Mouse (Mus musculus) T-helper 1 cell (primary cell): ENCODE results near the gene Rtf1.

Source experiments
- in situ Hi-C: fragments of 300-600 bp; cut with MboI, MseI; formaldehyde crosslinking; loops from one replicate; pipeline ENCODE4 v1.15.1; 2025; ENCODE audit warnings: high pct_unique_total_duplicates

The Rtf1 gene

DNA sequence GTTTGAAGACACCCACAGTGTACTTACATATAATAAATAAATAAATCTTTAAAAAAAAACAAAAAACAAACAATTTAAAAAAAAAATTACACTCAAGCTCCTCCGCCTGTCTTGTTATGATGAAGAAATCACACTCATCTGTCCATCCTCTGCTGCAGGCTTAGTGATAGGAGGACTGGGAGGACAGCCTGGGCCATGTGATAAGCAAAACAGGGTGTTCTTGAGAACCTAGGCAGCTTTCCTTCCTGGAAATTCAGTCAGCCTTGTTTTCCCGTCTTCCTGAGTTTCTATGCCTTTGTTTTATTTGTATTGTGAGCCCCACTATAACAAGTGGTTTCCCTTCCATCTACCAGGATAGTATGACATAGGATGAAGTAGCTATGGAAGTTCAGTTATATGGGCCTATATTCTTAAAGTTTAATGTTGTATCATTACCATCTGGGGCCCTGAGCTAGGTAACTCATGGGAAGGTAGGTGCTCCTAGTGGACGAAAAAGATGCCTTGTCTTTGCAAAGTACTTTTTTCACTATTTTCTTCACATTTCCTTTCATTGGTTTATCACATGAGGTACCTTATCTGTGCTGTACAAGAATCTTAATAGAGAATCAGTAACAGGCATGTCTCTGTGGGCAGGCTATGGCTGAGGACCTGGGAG is 53.0 kb downstream of the Rtf1 start:
- in situ Hi-C loops, result no loop called here

DNA sequence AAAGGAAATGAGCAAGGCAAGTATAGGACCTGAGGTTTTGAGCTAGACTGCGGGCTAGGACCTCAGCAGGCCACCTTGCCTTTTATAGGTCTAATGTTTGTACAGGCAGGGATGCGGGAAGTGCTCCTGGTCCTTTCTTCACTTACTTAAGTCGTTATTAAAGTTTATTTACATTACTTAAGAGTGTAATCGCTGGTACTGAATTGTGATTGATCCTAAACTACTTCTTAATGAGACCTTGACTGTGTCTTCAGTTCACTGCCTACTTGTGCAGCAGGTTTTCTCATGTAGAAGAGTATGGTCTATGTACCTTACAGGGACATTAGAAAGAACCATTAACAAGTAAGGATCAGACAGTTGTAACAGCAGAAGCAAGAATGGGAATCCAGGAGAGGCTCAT is 55.9 kb downstream of the Rtf1 start:
- in situ Hi-C loops, result no loop called here

DNA sequence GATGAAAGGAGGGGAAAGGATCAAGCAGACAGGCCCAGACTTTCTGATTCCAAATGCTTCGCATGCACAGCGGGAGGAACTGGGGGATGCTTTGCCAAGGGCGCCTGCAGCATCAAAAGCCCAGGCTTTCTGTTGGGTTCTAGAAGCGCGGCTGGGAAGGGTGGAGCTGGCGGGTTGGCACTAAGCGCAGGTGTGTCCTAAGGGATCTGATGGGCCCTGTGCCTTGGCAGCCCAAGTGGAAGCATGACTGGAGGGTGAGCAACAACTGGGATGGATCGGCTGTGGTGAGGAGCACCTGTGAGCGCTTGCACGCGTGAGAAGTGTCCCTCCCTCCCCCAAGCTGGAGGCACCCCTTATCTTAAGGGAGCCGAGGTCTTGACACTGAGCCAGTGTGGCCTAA is 62.3 kb downstream of the Rtf1 start:
- in situ Hi-C loops, result no loop called here

DNA sequence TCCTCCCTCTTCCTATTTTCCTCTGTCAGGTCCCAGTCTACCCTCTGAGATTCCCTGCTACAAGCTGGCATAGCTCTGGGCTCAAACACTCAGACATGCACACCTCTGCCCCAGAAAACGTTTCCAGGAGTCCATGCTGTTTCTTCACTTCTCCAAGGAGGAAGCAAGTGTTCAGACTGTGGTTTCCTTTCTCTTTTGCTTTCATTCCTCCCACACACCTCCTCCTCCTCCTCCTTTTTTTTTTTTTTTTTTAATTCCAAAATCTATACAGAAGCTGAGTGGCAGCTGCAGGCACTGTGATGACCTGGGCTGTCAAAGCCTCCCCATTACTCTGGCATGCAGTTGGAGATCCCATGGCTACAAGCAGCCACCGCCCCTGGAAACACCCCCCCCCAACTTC is 65.7 kb downstream of the Rtf1 start:
- in situ Hi-C loops, result no loop called here

DNA sequence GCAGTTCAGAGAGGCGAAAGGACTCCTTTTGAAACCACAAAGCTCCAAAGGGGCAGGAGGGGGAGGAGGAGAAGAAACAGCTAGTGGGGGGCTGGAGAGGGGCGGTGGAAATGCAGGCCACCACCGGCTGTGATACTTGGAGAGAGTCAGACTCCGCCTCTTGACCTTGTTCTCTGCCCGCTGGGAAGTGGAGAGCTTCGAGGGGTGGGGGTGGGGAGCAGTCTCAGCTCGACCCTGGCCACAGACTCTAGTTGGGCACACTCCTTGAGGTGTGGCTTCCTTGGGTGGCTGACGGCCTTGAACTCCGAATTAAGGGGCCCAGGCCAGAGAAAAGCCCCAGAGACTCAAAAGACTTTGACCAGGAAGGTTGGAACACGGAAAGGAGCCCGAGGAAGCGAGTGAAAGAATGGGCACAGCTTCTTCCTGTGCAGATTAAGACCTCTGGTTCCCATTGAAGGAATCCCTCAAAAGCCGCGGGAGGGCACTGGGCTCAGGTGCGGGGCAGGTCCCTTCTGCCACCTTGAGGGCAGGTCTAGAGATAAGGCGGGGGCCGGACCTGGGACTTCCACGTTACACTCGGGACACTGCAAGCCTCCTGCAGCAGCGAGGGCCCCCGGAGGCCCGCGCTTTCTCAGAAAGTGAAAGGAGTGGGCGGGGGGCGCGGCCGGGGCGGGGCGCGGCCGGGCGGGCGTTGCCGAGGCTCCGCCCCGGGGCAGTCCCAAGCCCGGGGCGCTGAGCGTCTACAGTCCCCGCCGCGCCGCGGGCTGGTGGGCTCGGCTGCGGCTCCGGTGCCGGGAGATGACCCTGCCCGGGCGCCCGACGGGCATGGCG is 66.9 kb downstream of the Rtf1 start, which contains the start of gene Itpka:
Gene Itpka (plus strand): TSS at position 757 of the 831 bp plus-strand sequence.
- in situ Hi-C loops, result no loop called here

DNA sequence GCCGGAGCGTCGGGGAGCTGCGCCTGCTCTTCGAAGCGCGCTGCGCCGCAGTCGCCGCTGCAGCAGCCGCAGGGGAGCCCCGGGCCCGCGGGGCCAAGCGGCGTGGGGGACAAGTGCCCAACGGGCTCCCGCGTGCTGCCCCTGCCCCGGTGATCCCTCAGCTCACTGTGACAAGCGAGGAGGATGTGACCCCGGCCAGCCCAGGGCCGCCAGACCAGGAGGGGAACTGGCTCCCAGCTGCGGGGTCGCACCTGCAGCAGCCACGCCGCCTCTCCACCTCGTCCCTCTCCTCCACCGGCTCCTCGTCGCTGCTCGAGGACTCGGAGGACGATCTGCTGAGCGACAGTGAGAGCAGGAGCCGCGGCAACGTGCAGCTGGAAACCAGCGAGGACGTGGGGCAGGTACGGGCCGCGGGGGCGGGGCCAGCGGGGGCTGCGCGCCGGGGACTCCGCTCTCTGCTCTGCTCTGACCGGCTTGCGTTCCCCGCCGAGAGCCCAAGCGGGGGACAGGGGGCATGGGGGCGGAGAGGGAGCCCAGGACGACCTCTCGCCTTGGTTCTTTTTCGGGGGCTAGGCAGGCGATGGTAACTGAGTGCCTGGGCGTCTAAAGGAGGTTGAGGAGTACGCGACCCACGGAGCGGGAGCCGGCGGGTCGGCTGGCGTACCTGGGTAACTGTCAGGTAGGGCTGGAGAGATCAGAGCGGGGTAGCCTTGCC is 67.8 kb downstream of the Rtf1 start:
- in situ Hi-C loops, result no loop called here

DNA sequence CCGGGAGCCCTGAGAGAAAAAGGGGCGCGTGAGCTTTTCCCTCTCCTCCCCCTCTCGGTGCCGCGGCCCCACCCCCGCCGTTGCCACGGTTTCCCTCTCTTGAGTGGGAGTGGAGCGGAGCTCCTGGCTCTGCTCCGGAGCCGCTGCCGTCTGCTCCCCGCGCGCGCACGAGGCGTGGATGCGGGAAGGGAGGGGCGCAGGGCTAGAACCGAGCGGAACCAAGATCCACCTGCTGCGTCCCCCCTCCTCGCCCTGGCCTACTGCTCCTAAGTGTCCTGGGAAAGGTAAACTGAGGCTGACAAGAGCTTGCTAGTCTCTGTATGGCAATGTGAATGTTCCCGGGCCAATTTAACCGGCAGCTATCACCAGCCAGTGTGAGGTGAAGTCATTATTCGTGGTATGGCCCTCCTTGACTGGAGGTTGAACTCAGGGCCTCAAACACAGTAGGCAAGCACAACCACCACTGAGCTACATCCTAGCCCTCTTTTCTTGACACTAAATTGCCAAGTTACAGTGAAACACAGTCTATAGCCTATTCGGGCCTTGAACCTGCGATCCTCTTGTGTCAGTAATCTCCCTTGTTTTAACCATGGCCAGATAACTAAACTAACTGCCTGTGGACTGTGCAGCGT is 68.4 kb downstream of the Rtf1 start:
- in situ Hi-C loops, result no loop called here

DNA sequence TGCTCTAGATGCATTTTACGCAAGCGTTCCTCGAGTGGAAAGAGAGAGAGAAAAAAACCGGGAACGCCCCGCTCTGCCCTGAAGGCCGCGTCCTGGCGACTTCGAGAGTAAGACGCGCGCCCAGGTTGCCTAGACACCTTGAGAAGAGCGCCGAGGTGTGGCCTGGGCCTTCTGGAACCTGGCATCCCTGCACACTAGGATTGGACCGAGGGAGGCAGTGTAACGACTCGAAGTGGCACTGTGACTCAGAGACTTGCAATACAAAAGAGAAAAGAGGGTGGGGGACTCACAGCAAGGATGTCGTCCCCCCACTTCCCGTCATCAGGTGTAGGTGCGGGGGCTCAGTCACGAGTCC is 68.9 kb downstream of the Rtf1 start:
- in situ Hi-C loops, result no loop called here

DNA sequence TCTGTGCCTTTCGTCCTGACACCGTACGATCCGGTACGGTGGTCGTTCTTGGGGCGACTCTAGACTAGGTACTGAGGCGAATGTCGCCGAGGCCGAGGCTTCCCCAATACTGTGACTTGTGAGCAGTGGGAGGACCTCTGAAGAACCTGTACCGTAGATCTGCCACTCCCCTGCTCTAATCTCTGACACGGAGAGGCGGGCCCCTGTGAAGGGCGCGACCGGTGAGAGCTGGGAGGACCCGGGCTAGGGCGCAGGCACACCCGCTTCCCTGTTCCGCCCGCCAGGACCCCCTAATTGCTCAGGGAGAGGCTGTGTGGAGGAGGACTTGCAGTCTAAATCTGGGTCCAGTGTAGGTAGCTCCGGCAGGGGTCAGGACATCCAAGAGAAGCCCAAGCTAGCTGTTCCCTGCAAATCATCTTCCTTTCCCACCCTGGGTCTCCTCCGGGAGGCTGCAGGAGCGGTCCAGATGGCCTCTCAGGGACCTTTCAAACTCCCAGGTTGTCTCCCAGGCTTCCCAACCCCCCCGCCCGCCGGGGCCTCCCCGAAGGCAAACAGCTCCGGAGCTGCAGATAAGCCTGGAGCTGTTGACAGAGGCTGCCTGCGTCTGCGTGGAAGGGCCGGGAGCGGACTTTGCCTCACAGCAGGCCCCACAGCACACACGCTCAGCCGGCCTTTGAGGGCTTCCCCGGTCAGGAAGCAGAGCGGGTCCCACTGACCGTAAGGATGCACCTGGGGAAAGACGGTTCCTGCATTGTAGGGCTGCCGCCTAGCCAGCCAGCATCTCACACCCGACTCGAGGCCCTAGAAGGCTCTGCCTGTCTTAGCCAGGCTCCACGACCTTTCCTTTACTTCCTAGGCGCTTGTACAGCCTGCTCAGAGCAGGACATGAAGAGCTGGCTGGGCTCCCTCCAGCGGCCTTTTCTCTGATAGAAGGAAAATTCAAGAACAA is 69.6 kb downstream of the Rtf1 start:
- in situ Hi-C loops, result no loop called here

DNA sequence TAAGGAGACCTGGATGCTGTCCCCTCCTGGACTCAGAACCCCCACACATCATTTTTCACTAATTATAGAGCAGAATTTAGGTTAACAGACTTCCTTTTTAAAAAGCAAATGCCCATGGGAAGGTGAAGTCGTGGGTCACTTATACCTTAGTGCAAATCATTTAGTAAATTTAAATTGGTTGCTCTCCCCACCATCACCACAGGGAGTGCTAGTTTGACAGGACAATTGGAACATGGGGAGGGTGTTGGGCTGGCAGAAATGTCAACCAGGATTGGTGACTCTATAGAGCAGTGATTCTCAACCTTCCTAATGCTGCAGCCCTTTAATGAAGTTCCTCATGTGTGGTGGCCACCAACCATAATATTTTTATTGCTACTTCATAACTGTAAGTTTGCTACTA is 70.4 kb downstream of the Rtf1 start:
- in situ Hi-C loops, result no loop called here

DNA sequence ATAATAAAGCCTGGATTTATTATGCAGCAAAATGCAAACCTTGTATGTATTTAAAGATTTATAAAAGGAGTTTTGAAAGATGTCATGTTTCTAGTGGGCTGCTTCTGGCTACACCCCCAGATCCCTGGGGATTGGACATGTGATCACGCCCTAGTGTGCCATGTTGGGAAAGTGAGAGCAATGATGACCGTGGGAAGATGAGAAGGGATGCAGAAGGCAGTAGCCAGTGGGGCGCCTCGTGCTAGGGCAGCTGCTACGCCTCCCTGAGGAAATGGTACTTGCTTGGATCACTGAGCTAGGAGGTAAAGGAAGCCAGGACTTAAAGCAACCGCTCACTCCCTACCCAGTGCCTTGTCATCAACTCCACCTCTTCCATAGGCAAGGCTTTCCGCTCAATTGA is 72.7 kb downstream of the Rtf1 start:
- in situ Hi-C loops, result no loop called here

DNA sequence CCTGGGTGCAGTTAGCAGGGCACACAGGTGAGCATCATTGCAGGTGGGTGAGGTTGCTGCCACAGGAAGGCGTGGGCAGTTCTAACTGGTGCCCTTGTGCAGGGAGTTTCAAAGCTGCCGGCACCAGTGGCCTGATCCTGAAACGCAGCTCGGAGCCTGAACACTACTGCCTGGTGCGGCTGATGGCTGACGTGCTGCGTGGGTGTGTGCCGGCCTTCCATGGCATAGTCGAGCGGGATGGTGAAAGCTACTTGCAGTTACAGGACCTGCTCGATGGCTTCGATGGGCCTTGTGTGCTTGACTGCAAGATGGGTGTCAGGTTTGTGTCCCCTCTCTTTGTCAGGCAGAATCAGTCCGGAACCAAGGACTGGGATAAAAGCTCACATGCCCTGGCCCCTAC is 74.4 kb downstream of the Rtf1 start:
- in situ Hi-C loops, result no loop called here

DNA sequence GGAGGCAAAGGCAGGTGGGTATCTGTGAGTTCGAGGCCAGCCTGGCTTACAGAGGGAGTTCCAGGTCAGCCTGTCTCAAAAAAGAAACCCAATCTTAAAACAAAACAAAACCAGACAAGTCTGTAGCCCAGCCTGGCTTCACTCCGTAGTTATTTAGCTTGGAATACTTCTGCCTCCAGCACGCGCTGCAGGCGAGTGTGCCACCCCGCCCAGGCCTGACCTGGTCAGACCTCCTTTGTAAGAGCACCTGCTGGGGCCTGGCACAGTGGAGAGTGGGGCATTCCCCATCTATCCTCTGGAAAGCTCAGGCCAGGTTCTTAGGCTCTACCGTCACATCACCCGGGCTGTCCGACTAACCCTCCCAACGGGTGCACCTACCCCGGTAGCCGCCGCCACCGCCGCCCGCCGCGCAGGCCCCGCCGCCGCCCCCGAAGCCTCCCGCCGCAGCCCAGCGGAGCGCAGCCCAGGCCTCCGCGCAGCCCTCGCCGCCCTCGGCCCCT is 82.8 kb downstream of the Rtf1 start:
- in situ Hi-C loops, result no loop called here

DNA sequence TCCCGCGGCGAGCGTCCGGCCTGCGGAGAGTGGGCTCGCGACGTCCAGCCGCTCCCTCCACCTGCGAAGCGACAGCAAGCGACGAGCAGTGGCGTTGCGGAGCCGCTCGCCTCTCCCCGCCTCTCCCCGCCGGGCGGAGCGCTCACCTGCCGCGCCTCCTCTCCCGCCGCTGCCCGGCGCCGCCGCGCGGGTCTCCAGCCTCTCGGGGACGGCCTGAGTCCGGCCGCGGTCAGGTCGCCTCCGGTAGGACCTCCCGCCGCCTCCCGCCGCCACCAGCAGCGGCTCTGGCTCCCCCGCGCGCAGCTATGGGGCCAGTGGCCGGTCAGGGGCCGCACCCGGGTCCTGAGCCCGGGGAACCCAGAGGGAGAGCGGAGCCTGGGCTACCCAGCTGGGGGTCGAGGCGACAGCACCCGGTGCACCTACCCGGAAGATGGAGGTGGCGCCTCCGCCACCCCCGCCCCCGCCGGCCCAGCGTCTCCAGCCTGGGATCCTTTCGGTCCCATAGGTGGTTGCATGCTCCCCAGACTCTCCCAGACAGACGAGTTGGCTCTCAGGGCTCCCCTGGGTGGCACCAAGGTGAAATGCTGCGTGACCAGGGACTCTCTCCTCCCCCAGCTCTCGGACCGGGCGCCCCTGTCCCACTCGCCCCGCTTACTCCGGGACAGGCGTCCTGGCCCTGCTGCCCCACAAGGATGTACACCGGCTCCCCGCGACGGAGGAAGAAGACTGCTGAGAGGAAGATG is 83.4 kb downstream of the Rtf1 start:
- in situ Hi-C loops, result no loop called here

DNA sequence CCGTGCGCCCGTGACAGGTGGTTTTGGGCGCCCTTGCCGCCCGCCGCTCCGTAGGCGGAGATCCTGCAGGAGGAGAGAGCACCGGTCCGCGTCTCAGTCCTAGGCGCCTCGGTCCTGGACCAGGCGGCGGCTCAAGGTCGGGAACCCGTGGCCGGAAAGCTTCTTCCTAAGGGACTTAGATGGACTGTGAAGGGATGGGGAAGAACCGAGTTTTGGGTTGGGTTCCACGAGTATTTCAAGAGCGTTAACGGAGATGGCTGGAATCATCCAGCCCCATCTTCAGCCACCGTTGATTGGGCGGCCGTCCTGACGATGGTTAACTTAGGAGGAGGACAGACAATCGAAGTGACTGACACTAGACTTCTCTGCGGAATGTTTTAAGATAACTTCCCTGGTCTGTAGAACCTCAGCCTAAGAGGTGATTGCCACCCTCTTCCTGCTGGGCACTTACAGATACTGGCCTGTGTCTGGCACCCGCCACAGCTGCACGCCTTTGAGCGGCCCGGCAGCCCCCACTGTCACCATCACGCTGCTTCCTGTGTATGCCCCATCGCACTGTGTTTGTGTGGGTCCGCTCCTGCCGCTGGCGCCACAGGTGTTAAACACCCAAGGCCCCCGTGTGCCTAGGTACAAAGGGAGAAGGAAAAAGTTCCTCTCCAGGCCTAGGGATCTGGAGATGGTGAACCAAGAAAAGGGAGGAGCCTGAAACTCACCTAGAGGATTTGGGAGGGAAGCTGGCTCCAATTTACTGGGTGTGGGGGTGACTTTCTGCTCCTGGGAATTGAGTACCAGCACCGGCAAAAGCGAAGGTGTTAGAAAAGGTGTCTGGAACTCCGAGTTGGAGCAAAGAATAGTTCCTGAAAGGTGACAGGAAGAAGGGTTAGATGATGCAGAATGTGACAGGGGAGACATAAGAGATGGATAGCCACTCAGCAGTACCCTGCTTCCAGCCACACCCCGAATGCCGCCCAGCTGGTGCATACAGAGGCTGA is 84.3 kb downstream of the Rtf1 start:
- in situ Hi-C loops, result no loop called here

DNA sequence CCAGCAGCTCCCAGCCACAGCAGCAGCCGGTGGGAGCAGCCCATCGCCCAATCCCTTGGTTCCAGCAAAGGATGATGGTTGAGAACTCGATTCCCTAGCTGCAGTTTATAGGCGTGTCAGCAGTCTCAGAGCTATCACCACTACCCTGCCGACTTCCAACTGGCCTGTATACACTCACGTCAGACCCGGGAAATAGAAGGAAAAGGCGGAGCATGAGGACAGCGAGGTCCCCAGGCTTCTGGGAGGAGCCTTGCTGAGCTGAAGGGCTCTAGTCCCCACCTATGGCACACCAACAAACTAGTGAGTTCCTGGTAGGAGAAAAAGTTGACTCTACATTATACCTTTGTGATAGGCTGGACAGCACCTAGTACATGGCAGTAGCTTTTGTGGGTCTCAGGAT is 85.4 kb downstream of the Rtf1 start, which contains the start of gene Ltk:
Gene Ltk (minus strand): TSS at position 181 of the 400 bp plus-strand sequence.
- in situ Hi-C loops, result no loop called here

DNA sequence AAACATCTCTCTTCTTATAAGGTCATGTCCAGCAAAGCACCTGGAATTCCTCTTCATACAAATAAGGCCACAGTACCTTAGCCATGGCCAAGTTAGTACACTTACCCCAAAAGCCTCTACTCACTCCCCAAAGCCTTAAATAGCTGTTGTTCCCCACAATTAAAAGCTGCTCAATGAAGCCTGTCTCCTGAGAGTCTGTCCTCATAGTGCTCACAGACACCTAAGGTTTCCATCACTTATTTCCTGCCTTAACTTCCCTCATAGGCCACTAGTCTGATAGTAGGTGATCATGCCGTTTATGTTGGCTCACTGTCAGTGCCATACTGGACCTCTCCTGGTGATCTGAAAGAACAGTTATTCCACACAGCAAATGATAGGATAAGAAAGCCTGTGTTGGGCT is 87.4 kb downstream of the Rtf1 start:
- in situ Hi-C loops, result no loop called here

DNA sequence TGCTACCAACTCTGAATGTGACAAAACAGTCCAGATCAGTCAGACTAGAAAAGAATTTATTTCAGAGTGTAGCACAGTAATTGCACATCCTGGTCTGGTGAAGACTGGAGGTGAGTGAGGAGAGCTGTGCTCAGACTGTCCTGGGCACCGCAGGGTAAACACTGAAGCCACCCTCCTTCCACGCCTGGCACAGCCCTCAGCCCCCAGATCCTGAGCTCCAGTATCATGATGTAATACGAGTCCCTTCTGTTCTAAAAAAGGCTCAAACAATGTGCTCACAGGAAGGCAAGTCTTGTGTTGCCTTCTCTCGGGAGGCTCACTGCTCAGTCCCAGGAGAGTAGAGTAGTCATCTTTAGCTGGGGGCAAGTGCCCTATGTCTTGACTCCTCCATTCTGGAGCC is 89.1 kb downstream of the Rtf1 start:
- in situ Hi-C loops, result no loop called here

DNA sequence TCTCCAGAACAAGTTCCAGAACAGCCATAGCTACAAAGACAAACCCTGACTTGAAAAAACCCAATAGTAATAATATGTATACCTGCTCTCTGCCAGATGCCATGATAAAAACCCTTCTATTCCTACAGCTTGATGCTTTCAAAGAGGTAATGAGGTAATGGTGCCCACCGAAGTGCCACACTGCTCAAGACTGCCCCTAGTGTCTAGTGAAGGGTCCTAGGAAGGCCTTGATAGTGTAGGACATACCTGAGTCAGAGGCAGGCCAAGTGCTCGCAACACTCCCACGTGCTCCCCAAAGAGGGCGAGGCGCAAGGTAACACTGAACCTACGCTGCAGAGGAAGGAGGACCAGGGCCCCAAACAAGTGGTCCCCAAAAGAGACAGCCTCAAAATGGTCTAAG is 92.4 kb downstream of the Rtf1 start:
- in situ Hi-C loops, result no loop called here
